Mouse (Mus musculus) cerebellum, adult 11-12 months (tissue): ENCODE results near the gene Kazn.
A peak's percentile ranks its signal among the peaks of the same experiment; 100 is the strongest.

Experiments
- DNase-seq: peaks from one replicate; pipeline ENCODE4 v3.0.0; 2022

Kazn gene

DNA sequence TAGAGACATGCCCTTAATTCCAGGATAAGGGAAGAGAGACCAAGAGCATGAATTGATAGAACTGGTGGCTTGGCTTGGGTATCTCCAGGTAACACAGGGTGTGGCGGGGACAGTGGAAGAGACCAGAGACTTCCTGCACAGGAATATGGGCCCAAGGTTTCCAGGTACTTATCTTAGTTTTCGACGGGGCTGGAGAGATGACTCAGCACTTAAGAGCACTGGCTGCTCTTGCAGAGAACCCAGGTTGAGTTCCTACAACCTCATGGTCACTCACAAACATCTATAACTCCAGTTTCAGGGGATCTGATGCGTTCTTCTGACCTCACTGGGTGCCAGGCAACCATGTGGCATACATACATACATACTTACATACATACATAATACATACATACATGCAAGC is 3.0 kb upstream of the Kazn start:
- DNase-seq, result no peak

DNA sequence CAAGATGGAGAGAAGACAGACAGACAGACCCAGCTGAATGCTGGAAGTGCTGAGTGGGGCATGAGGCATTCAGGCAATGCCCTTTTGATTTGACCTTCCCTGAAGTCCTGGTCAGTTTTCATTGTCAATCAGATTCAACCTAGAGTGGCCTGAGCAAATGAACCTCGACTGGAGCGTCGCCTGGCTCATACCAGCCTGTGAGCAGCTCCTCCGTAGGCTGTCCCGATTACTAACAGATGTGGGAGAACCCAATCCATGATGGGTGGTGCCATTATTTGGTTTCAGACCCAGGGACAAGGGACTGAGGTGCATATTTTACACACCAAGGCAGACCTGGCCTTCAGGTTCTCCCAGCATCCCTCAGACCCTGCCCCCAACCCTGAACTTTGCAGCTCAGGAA is 1.7 kb upstream of the Kazn start:
- DNase-seq, result no peak

DNA sequence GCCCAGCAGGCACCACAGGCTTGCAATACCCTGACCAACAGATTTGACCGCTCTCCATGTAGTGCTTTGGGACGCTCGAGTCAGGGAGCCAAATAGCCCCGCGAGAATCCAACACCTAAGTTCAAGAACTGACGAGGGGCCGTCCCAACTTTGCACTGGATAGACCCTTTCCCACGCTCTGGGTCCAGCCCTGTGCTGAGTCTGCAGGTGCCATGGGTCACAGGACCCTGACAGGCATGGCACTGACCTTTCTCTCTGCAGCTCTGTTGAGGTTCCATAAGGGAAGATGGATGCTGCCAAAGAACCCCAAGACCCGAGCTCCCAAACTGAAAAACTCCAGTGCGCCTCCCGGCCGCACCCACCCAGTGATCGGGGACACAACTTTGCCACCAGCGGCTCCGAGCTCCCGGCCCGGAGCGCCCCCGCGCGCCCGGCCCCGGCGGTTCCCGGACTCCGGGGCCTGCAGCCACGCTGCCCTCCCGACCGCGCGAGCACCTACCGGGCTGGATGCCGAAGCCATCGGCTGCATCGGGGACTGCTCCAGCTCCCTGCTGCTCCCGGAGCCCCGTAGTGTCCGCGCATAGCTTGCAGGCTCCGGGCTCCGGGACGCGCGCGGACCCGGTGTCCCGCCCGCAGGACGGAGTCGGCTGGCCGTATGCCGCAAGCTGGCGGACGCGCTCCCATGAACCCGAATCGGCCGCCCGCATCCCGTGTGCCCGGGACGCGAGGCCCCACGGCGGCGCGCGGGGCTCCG is 538 bp downstream of the Kazn start:
- DNase-seq, result peak; percentile 66

DNA sequence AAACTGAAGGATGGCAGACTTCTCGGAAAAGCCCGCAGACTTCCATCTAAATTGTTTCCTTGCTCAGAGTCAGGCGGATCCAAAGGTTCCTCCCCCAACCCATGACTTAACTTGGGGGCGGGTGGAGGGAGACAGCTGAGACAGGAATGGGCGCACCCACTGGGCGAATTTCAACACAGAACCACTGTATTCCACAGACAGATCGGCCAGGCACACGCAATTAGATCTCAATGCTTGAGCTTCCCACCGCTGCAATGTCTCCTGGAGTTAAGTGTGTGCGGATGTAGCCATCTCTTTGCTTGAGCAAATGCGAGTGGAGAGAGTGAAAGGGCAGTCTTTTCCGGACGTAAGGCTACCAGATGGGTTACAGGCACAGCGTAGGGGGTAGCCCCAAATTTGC is 1.2 kb downstream of the Kazn start:
- no peak for DNase-seq

DNA sequence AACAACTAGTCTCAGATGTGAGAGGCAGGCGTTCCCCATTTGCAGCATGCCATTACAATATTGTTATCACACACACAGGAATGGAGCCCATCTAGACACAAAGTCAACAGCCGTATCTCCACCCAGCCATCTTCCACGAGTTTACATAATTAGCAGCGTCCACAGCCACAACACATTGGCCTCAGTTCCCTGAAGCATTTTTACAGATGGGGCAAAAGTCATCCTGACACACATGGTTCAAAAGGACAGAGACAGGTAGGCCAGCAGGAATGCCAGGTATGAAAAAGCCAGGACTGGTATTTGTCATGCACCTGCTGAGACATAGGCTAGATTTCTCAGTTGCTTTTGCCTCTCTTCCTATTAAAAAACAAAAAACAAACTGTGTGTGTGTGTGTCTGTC is 2.5 kb downstream of the Kazn start:
- DNase-seq, result no peak

DNA sequence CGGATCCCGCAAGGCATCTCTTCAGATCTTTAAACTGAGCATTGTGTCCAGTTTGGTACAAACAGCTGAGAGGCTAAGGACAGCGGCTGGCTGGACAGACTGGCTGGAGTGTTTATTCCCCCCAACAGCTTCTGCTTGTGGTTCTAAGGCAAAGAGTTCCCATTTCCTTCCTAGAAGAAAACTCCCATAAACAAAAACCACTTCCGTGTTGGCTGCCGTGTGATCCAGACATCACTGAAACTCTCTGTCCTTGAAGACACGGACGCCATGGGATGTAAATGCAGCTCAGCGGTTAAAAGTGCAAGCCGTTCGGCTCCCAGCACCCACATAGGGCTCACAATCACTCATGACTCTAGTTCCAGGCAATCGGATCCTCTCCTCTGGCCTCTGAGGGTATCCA is 3.8 kb downstream of the Kazn start:
- DNase-seq, result no peak

DNA sequence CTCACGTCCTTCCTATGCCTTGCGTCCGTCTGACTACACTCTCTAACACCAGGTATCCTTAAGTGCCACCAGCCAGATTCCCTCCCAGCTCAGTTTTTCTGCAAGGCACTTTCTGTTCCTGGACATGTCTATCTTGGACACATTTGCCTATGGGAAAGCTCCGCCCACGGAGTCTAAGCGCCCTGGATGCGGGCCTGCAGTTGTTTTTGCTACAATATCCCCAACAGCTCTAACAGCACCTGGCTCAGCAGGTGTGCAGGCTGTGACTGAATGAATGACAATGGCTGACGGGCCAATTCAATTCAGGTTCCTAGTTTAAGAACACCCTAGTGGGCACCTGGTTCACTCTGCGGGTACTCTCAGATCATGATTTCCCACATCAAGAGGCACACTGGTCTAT is 4.4 kb downstream of the Kazn start:
- DNase-seq, result no peak

DNA sequence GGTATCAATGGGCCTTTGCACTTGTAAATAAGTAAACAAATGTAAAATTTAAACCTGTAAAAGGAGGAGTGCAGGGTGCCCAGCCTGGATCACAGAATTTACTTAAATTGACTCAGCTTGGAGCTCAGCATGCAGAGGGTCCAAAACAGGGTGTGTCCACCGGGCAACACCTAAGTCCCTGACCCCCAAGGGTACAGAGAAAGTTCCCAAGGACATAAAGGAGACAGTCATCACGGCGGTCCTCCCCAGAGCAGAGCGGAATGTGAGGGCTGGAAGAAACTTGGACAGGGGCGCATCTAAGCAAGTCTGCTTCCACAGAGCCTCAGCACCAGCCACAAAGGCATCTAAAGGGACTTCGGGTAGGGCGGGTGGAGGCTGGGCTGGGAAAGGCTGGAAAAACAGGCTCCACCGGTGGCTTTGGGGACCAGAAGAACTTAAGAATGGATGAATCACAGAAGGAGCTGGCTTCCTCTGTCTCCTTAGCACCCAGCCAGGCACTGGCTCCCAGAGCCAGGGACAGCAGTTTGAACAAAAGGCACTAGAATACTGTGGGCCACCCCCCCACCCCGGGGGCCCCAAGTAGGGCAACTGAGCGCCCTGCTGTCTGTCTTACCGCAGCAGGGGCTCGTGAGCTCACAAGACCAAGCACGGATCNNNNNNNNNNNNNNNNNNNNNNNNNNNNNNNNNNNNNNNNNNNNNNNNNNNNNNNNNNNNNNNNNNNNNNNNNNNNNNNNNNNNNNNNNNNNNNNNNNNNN is 10.2 kb downstream of the Kazn start:
- no peak for DNase-seq

DNA sequence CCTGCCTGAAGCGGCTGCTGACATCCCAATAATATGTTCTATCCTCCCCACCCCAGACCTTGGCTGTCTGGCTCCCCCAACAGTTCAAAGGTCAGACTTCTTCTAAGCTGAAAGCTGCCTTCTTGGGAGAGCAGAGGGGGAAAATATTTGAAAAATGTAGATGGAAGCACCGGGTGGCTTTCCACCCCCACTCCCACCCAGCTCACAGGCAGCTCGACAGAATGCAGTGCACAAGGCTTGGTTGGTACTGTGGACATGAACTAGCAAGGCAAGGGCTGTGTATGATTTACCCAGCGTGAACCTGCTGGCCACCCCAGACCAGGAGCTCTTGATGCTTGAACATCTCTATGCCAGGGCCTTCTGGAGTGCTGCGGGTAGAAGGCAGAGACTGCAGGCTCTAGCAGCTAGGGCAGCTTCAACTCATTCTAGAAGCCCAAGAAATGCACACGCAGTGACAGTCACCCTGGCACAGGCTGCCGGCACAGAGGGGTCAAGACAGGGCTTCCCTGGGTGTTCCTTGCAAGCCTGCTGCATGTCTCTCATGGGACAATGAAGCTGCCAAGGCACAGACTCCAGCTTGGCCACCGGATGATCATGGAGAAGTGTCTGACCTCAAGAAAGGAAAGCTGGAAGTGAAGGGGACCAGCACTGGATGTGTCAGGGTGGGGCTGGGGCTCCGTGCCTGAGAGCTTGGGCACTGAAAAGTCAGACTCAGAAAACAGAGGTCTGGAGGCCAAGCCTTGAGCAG is 15.1 kb downstream of the Kazn start:
- DNase-seq, result no peak

DNA sequence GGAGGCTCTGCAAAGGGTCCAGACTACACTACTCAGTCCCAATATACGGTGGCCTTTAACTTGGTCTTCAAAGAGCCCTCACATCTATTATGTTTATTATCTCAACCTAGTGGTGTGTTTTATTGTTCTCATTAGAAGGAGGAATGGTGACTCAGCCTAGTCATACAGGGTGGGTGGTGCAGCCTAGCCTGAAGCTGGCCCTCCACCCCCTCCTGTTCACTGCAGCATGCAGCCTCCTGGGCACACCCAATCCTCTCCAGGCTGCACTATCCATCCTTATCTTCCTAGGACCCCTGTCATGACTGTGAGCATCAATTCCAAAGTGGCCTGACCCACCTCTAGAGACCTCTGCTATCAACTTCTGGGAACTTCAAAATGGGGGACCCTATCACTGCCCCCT is 16.8 kb downstream of the Kazn start:
- DNase-seq, result no peak

DNA sequence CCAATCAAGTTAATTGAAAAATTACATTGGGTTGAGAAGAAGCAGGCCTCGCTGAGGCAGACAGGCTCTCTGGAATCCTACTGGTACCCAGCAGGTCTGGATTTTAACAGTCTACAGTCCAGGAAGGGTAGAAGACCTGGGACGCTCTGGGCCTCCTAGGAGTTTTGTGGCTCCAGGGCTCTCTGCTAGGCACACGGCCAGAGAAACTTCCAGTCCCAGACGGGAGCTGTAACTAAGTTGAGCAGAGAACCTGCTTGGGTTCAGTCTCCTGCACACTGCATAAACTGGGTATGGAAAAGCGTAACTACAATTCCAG is 17.5 kb downstream of the Kazn start:
- no peak for DNase-seq

DNA sequence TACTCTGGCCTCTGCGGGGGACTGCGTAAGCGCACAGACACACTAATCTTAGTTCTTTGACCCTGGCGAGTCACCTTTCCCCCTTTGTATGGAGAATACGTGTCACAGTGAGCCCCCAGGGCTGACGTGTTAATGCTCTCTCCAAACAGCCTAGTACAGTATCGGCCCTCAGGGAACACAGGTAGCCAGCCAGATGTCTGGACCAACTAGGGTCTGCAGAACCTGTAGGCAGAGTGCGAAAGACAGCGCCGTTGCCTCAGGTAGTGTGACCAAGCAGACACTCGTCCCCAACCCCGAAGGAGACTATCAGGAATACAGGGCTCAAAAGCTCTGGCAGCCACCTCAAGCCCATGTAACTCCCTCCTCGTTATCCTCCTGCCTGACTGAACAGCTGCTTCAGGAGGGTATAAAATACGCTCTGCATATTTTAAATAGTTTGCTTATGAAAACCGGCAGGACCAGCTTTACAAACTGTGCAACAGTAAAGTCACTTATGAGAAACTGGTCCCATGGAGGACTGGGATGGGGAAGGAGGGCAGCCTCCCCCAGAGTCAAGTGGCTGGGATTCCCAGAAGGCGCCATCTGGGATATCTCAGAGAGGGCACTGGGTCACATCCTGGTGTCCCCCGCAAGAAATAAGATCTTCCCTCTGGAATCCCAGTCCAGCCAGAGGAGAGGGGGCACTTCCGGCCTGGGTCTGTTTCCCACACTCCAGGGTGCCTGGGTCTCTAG is 18.0 kb downstream of the Kazn start:
- no peak for DNase-seq

DNA sequence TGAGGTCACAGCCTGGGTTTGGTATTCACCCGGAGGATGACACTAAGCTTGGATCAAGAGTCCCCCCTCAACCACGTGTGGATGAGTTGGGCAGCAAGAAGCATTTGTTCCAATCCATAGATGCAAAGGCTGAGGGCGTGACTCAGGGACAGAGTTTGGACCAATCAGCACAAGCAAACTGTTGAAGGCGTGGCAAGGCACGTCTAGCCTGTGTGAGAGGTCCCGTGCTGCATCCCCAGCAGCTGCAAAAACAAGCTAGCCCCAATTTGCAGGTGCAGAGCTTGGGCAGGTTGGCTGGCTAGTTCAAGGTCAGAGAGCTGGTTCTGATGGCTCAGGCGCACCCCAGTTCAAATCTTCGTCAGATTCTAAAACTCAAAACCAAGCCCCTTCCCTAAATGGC is 20.2 kb downstream of the Kazn start:
- DNase-seq, result no peak

DNA sequence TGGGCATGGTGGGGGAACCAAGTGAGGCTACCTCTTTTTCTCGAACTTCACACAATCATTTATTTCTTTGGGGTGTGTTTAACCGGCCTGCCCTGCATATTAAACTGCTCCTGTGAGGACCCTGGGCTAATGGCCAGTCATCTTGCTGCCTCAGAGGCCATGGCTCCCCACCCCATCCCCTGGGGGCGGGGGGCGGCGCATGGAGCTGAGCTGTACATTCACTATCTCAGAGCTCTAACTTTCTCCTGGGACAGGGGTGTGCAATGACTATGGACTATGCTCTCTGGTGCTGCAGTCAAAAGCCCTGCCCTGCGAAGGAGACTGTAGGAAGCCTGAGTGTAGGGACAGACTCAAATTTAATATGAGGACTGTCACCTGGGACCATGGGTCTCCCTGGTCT is 22.2 kb downstream of the Kazn start:
- no peak for DNase-seq

DNA sequence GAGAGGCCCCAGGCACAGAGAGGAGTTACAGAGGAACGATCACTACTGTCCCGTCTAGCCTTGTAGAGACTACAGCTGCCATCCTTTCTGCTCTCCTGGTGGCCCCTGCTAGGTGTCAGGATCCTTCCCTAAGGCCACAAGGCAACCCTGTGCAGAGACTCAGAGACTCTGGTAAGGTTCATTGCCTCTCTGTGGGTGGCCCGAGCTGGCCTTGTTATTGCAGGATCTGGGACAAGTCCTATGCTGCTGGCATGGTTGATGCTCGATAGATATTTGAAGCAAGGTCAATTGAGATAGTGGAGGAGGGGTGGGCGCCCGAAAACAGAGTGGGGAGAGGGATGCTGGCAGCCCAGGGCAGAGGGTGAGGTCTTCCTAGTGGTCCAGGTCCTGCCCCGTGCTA is 23.4 kb downstream of the Kazn start:
- no peak for DNase-seq

DNA sequence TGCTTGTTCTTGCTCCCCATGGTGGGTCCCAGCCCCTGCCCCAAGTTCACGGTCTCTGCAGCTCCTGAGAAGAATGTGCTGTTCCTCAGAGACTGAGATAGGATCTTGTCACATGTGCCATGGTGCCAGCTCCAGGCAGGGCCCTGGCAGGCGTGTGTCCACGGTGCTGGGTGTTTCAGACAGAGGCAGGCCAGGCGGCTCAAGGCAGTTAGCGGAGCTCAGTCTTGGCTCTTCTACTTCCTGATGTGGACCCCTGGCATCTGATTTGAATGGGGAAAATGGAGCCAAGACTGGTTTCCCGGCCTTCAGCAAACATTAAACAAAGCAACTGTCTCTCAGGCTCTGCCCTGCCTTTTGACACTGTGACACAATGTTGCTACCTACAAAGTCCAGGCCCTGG is 24.7 kb downstream of the Kazn start:
- DNase-seq, result no peak

DNA sequence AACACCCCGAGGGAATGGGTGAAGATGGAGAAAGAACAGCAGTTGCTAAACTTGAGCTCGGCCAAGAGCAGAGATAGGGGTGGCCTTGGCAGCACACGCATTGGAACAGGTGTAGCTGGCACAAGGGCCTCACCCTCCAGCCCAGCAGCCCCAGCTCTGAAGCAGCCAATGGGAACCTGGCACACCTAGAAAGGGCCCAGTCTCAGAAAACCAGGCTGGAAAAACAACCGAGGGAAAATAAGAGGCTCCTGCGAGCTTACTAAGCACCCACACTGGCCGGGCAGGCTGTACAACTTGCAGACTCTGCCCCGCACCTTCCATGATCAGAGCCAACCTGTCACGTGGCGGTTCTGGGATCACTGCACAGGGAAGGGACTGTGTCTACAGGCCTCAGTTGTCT is 26.8 kb downstream of the Kazn start:
- peak; percentile 55 for DNase-seq

DNA sequence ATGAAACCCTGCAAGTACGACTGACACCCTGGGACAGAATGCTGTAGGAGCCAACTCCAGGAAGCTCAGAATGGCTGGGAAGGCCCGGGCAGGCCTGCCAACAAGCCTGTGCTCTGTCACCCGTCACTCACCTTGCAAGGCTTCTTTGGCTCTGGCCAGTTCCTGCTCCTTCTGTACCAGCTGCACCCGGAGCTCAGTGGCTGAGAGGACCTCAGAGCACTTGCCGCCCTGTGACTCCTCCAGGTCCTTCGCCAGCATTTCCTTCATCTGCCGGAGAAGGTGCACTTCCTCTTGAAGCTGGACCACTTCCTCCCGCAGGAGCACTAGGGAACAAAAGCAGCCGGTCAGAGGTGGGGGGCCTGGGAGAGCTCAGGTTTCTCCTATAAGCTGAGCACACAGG is 29.3 kb downstream of the Kazn start:
- no peak for DNase-seq

DNA sequence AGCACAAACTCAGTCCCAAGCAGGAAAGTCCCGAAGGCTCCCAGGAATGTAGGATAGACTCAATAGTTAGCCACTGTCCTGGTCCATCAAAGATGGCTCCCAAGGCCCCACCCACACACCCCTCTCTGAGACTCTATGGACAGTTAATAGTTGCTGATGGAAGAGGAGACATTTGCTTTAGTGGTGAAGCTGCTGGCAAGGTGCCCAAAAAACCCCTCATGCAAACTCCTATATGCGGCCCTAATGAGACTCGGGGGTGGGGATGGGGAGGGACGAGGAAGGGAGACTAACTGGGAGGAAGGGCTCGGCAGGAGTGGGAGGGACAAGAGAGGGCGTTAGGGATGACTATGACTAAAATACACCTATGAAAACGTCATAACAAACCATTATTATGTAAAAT is 29.7 kb downstream of the Kazn start:
- DNase-seq, result no peak

DNA sequence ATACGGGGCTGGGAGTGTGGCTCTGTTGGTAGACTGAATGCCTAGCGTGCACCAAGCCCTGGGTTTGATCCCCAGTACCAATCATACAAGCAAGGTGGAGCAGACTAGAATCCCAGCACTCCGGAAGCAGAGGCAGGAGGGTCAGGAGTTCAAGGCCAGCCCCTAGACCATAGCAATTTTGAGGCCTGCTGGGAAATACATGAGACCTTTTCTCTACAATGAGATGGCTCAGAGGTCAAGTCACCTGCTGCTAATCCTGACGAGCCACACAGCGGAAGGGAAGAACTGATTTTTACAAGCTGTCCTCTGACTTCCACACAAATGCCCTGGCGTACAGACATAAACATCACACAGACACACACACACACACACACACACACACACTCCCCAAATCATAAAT is 33.5 kb downstream of the Kazn start:
- no peak for DNase-seq

DNA sequence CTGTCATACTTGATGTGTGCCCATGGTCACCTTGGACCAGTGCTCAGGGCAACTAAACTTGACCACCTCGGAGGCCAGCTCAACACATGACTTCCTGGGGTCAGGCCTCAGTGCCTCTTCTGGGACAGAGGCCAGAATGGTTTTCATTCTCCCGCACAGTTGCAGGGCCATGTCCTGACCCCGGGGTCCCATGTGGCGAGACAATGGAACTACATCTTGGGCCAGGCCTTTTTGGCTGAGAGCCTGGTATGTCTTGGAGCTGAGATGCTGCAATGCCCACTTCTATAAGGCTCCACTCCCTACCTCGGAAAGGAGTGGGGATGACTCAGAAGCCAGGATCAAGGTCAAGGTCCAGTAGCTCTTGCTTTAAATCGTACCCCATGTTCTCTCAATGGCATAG is 42.6 kb downstream of the Kazn start:
- no peak for DNase-seq

DNA sequence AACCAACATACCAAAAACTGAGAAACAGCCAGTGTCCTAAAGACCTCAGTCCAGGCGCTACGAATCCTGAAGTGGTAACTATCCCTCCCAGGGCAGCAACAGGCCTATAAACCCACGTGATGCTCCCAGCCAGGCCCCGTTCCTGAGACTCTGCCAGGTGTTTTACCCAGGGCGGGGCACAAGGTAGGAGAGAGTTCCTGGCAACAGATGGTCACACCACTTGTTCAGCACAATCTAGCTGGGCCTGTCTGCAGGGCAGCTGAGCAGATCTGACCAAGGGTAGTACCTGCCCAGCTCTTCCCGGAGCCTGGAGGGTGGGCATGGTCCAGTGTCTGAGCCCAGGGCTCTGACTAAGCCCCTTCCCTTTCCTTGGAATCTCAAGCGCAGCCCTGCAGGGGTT is 45.4 kb downstream of the Kazn start:
- peak; percentile 87 for DNase-seq

DNA sequence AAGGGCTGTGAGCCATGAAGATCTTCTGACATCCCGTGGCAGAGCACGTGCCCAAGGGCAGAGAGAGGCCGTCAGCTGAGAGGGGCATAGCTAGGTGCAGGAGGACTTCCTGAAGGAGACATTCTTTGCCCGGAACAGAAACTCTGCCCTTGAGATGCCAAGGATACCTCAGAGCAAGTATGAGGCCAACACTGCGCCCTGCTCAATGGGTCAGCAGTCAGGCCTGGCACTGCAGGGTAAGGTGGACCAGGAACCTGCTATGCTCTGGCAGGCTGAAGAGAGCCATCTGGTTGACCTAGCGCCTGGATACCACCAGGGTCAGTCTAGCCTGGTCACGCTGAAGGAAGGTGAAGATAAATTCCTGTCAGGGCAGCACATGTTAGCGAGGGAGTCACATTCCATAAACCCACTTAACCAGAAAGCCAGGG is 46.0 kb downstream of the Kazn start:
- no peak for DNase-seq

DNA sequence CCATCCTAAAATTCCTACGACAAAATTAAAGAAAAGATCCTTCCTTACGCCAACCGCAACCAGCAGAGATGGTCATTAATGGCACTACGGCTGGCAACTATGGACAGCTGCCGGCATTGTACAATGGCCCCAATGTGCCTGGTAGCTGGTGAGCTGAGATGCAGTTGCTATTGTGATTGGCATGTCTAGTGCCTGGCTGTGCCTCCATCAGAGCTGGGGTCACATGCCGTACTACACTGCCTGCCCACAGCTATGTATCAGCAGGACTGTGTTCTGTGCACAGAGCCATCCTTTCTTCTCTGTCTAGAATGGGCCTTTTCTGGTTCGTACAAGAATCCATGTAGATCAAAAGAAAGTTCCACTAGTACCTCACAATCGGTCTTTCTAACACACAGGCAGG is 49.2 kb downstream of the Kazn start:
- DNase-seq, result no peak
